7 mouse cellular contexts compared by ENCODE assay signal in the genomic region with DNA sequence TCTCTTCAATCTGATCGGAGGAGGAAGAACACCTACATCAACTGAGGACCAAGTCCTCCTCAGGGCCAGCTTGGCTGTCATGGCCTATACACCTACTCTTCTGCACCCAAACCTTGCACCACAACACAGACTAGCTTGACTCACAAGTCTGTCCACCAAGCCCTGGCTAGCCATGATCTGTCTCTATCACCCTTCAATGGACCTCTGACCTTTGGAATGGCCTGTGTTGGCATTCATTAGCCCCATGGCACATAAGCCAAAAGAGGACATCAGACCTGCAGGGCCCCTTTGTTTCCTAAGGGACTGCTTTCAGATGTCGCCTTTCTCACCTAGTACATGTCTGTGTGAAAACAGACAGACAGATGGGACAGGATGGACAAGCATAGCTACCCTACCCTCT. TPM values are rescaled to one million over a fixed set of nuclear protein-coding genes. Genes with fewer than 3 reads are reported as not detected.
DNase-seq lines count a peak whose midpoint lies in the region; ATAC-seq lines count a peak whose summit lies in the region.

No protein-coding gene starts in this region.

- 84% methylated on average over 2 of the region's 2 CpGs for WGBS in lung, embryonic 16.5 days
- WGBS in forebrain, embryonic 15.5 days = 87% methylated on average over 2 of the region's 2 CpGs
- 88% methylated on average over 2 of the region's 2 CpGs for WGBS in limb, embryonic 12.5 days
- 84% methylated on average over 2 of the region's 2 CpGs for WGBS in stomach, embryonic 16.5 days

- no peaks in the 10 kb centered on the region for H3K9me3 ChIP-seq in lung, embryonic 16.5 days (ENCODE audit: control insufficient read depth, low read length)
- no peaks in the 10 kb centered on the region for H3K9me3 ChIP-seq in forebrain, embryonic 15.5 days
- H3K9me3 ChIP-seq in limb, embryonic 12.5 days = no peaks in the 10 kb centered on the region
- H3K9me3 ChIP-seq in stomach, embryonic 16.5 days (replicated peaks; ENCODE audit: control insufficient read depth, low read length) = no peaks in the 10 kb centered on the region

- no peak overlapping the region for H3K4me2 ChIP-seq in lung, embryonic 16.5 days (ENCODE audit: low read depth, low read length)
- no peak overlapping the region for H3K4me2 ChIP-seq in forebrain, embryonic 15.5 days (replicated peaks)
- H3K4me2 ChIP-seq in limb, embryonic 12.5 days = no peak overlapping the region
- H3K4me2 ChIP-seq in stomach, embryonic 16.5 days (ENCODE audit: low read depth, low read length) = no peak overlapping the region

- H3K27ac ChIP-seq in lung, embryonic 16.5 days (ENCODE audit: low read length) = 0 out of 2 replicates have a peak overlapping the region, but pooled peaks have one; percentile 7
- H3K27ac ChIP-seq in forebrain, embryonic 15.5 days (replicated peaks) = peak overlapping the region; percentile 53
- peak overlapping the region; percentile 75 for H3K27ac ChIP-seq in limb, embryonic 12.5 days
- H3K27ac ChIP-seq in stomach, embryonic 16.5 days (ENCODE audit: low read length) = peak overlapping the region; percentile 36; the same call in 1 of the 2 replicates

- no peak for ATAC-seq in lung, embryonic 16.5 days (ENCODE audit: low read depth)
- ATAC-seq in forebrain, embryonic 15.5 days (replicated peaks) = no peak
- no peak for ATAC-seq in limb, embryonic 12.5 days (ENCODE audit: insufficient number of reproducible peaks, insufficient read depth, low FRiP score, low TSS enrichment, low read depth)
- ATAC-seq in stomach, embryonic 16.5 days (ENCODE audit: insufficient read depth, low FRiP score) = no peak

- peaks cover 12% of the 10 kb centered on the region for H3K4me1 ChIP-seq in lung, embryonic 16.5 days (replicated peaks; ENCODE audit: control insufficient read depth, insufficient read depth, low read length)
- peaks cover 16% of the 10 kb centered on the region for H3K4me1 ChIP-seq in forebrain, embryonic 15.5 days
- H3K4me1 ChIP-seq in limb, embryonic 12.5 days (replicated peaks) = peaks cover 18% of the 10 kb centered on the region
- peaks cover 7% of the 10 kb centered on the region for H3K4me1 ChIP-seq in stomach, embryonic 16.5 days (ENCODE audit: control insufficient read depth, insufficient read depth, low read length)

- no peaks in the 10 kb centered on the region for H3K27me3 ChIP-seq in lung, embryonic 16.5 days (ENCODE audit: control insufficient read depth, insufficient read depth, low read depth, low read length)
- no peaks in the 10 kb centered on the region for H3K27me3 ChIP-seq in forebrain, embryonic 15.5 days
- no peaks in the 10 kb centered on the region for H3K27me3 ChIP-seq in limb, embryonic 12.5 days
- H3K27me3 ChIP-seq in stomach, embryonic 16.5 days (ENCODE audit: control insufficient read depth, insufficient read depth, low read length) = no peaks in the 10 kb centered on the region

- no peak overlapping the region for H3K9ac ChIP-seq in lung, embryonic 16.5 days (ENCODE audit: low read length)
- H3K9ac ChIP-seq in forebrain, embryonic 15.5 days (replicated peaks) = no peak overlapping the region
- H3K9ac ChIP-seq in limb, embryonic 12.5 days (replicated peaks) = peak overlapping the region; percentile 35
- peak overlapping the region; percentile 46; the same call in 1 of the 2 replicates for H3K9ac ChIP-seq in stomach, embryonic 16.5 days (ENCODE audit: low read length)

- H3K4me3 ChIP-seq in lung, embryonic 16.5 days (ENCODE audit: low read length) = no peak overlapping the region
- no peak overlapping the region for H3K4me3 ChIP-seq in forebrain, embryonic 15.5 days
- H3K4me3 ChIP-seq in limb, embryonic 12.5 days (replicated peaks) = no peak overlapping the region
- no peak overlapping the region for H3K4me3 ChIP-seq in stomach, embryonic 16.5 days (replicated peaks; ENCODE audit: low read length)

- no peak for DNase-seq in lung, adult 18-20 months
- DNase-seq in right cerebral cortex, postnatal 36 days (ENCODE audit: low spot score in 2 of 2) = no peak
- DNase-seq in gastrocnemius, postnatal 10 days = no peak

- H3K36me3 ChIP-seq in lung, embryonic 16.5 days (ENCODE audit: control insufficient read depth, insufficient read depth, low read length) = peaks cover 13% of the 10 kb centered on the region; the same call in 1 of the 2 replicates
- H3K36me3 ChIP-seq in forebrain, embryonic 15.5 days = peaks cover 10% of the 10 kb centered on the region
- H3K36me3 ChIP-seq in limb, embryonic 12.5 days = peaks cover 31% of the 10 kb centered on the region
- 0 out of 2 replicates have a peak, but pooled peaks cover 2% of the 10 kb centered on the region for H3K36me3 ChIP-seq in stomach, embryonic 16.5 days (ENCODE audit: control insufficient read depth, insufficient read depth, low read length)

RNA-seq across cellular contexts. Expression of a gene that starts 18.6 kb away (rescaled TPM):
- polyA plus RNA-seq in lung, embryonic 16.5 days (2015; fragmentation: Nextera tagmentation; extraction: Ambion mirVana) = 4.0 and 4.1 TPM in 2 replicates
- 8.9 and 9.0 TPM in 2 replicates for polyA plus RNA-seq in forebrain, embryonic 15.5 days (2015; fragmentation: Nextera tagmentation; extraction: Ambion mirVana)
- 6.0 and 7.4 TPM in 2 replicates for polyA plus RNA-seq in limb, embryonic 12.5 days (2016; fragmentation: Nextera tagmentation; extraction: Ambion mirVana)
- polyA plus RNA-seq in stomach, embryonic 16.5 days (2015; fragmentation: Nextera tagmentation; extraction: Ambion mirVana) = 3.0 and 3.2 TPM in 2 replicates
- total RNA-seq in gastrocnemius, postnatal 10 days (2021) = 1 to 10 TPM; 9.0 to 9.5 TPM

RNA-seq across cellular contexts. Expression of a gene that starts 18.8 kb away (rescaled TPM):
- polyA plus RNA-seq in lung, embryonic 16.5 days (2015; fragmentation: Nextera tagmentation; extraction: Ambion mirVana) = 176 and 179 TPM in 2 replicates
- polyA plus RNA-seq in forebrain, embryonic 15.5 days (2015; fragmentation: Nextera tagmentation; extraction: Ambion mirVana) = 173 and 179 TPM in 2 replicates
- 171 and 172 TPM in 2 replicates for polyA plus RNA-seq in limb, embryonic 12.5 days (2016; fragmentation: Nextera tagmentation; extraction: Ambion mirVana)
- polyA plus RNA-seq in stomach, embryonic 16.5 days (2015; fragmentation: Nextera tagmentation; extraction: Ambion mirVana) = 170 and 193 TPM in 2 replicates
- total RNA-seq in gastrocnemius, postnatal 10 days (2021) = 100 to 1,000 TPM; 236 to 268 TPM

RNA-seq across cellular contexts. Expression of a gene that starts 19.2 kb away (rescaled TPM):
- 2.0 and 2.7 TPM in 2 replicates for polyA plus RNA-seq in lung, embryonic 16.5 days (2015; fragmentation: Nextera tagmentation; extraction: Ambion mirVana)
- 3.4 and 3.8 TPM in 2 replicates for polyA plus RNA-seq in forebrain, embryonic 15.5 days (2015; fragmentation: Nextera tagmentation; extraction: Ambion mirVana)
- polyA plus RNA-seq in limb, embryonic 12.5 days (2016; fragmentation: Nextera tagmentation; extraction: Ambion mirVana) = 6.2 and 7.3 TPM in 2 replicates
- 2.1 and 2.3 TPM in 2 replicates for polyA plus RNA-seq in stomach, embryonic 16.5 days (2015; fragmentation: Nextera tagmentation; extraction: Ambion mirVana)
- total RNA-seq in gastrocnemius, postnatal 10 days (2021) = under 1 TPM in 1 of 2 experiments, not detected in 1; 0.38 TPM

RNA-seq across cellular contexts. Expression of a gene that starts 33.7 kb away (rescaled TPM):
- 0.26 and 0.30 TPM in 2 replicates for polyA plus RNA-seq in lung, embryonic 16.5 days (2015; fragmentation: Nextera tagmentation; extraction: Ambion mirVana)
- 3.6 and 4.0 TPM in 2 replicates for polyA plus RNA-seq in forebrain, embryonic 15.5 days (2015; fragmentation: Nextera tagmentation; extraction: Ambion mirVana)
- polyA plus RNA-seq in limb, embryonic 12.5 days (2016; fragmentation: Nextera tagmentation; extraction: Ambion mirVana) = 0.78 and 0.79 TPM in 2 replicates
- 0.37 and 0.59 TPM in 2 replicates for polyA plus RNA-seq in stomach, embryonic 16.5 days (2015; fragmentation: Nextera tagmentation; extraction: Ambion mirVana)
- total RNA-seq in gastrocnemius, postnatal 10 days (2021) = 10 to 100 TPM; 25.3 to 28.4 TPM

Comparison
In these comparisons a context has a peak if more than half of its experiments do, and no peak if none do; other contexts are left out.
1. H3K27ac ChIP-seq: peak in every context shown above with its lines; median percentile 75 in limb, embryonic 12.5 days; 53 in forebrain, embryonic 15.5 days; 36 in stomach, embryonic 16.5 days; 7 in lung, embryonic 16.5 days.
2. H3K9ac ChIP-seq: peak in limb, embryonic 12.5 days (single experiment) and stomach, embryonic 16.5 days (single experiment); none in lung, embryonic 16.5 days (single experiment) and forebrain, embryonic 15.5 days (single experiment).